Mouse (Mus musculus) hematopoietic stem cell, adult 5-6 weeks (primary cell): ENCODE measurements around the gene Stx12. TPM values are rescaled to one million over a fixed set of nuclear protein-coding genes. Genes with fewer than 3 reads are reported as not detected.
"Not testable (repeated sequence)": the region's sequence is repeated elsewhere in the genome, so short reads cannot be mapped to it uniquely, and the experiment has no call there.

Source experiments
- ATAC-seq, 2 experiments: fragments of 125-278 bp in 1 of 2; replicated peaks in 1 of 2; 2 replicates each; pipeline ENCODE4 v1.8.0; 2016 to 2017; ENCODE audit warnings: inconsistent platforms in 2 of 2, mild to moderate bottlenecking in 2 of 2, moderate number of reproducible peaks in 2 of 2, low read depth in 1 of 2, moderate TSS enrichment in 1 of 2; ENCODE audit not compliant: low FRiP score in 2 of 2, poor library complexity in 2 of 2, severe bottlenecking in 2 of 2, insufficient read depth in 1 of 2, low TSS enrichment in 1 of 2
- total RNA-seq: library from RNA; stranded (forward); fragments of 172-1452, 232-1000 nt; gene quantifications from 2 replicates; pipeline ENCODE4 v1.2.3, GENCODE M21; 2017

Gene Stx12
- 31.2 and 42.2 TPM in 2 replicates for total RNA-seq

- ATAC-seq = peak; percentile 53 to 69
Observed at GRCm38 (mm10) chr4:132884064-132884843, at the start of gene Stx12. Gene Stx12, minus strand, starts transcription at chr4:132884509.

GRCm38 (mm10) chr4:132932752-132933404 lies 48.6 kb upstream of the Stx12 start:
- no peak for ATAC-seq

- peak; percentile 62 to 74 for ATAC-seq
Observed at GRCm38 (mm10) chr4:132930784-132931183, 46.5 kb upstream of the Stx12 start.

- not testable (repeated sequence) for ATAC-seq
Observed at GRCm38 (mm10) chr4:132926520-132926919, 42.2 kb upstream of the Stx12 start.

DNA sequence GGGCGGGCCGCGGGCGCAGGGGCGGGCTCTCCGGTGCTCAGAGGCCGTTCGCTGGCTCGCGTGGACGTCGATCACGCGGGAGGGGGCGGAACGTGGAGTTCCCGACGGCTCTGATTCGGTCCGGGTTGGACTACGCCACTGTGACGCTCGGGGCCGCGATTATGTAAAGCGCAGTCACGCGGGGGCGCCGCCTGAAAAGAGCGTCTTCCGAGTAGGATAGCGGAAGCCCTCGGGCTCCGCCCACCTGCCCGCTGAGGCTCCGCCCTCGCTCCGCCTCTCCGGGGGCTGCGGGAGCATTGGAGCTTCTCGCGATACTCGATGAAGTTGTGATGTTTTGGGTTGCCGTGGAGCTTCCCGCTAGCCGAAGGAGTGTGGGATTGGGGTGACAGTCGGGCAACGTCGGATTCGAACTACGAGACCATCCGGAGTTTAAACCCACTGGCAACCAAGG lies 38.3 kb upstream of the Stx12 start, which contains the start of gene Fam76a:
TSS of gene Fam76a (minus strand) at position 1 of the 451 bp plus-strand sequence.
- peak; percentile 96 to 98 for ATAC-seq

DNA sequence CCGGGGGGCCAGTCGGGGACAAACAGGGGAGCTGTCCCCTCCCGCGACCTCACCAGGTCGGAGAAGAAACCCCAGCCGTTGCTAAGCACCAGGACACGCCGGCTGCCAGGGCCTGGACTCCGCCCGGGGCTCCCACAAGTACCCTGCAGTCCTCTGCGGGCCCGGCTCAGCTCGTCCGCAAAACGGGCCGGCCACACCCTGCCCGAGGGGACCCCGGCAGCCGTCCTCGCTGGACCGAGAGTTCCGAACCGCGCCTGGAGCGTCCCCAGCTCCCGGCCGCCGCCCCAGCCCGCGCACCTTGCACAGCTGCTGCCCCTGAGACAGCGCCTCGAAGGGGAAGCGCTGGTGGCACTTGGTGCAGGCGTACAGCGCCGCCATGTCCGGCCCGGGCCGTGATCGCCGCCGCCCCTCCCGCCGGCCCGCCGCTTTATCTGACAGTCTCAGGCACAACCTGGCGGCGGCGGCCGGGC lies 37.8 kb upstream of the Stx12 start:
- 0 out of 4 replicates have a peak, but pooled peaks of 1 of the 2 experiments have one; percentile 1 for ATAC-seq

- no peak for ATAC-seq
Observed at GRCm38 (mm10) chr4:132921488-132921887, 37.2 kb upstream of the Stx12 start.

- no peak for ATAC-seq
Observed at GRCm38 (mm10) chr4:132920171-132920570, 35.9 kb upstream of the Stx12 start.

DNA sequence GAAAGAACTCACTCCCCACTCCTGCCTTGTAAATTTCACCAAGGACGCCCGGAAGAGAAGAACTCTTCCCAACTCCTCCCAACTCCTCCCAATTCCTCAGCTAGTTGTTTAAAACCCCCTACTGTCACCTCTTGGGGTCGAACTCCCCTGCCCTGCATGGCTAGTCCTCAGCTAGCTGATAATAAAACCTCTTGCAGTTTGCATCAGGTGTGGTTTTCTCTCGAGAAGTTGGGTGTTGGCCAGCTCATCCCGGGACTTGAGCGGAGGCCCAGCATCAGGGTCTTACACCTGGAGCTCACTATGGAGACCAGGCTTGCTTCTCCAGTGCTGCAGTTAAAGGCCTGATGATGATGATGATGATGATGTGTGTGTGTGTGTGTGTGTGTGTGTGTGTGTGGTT lies 34.2 kb upstream of the Stx12 start:
- ATAC-seq = not testable (repeated sequence)

DNA sequence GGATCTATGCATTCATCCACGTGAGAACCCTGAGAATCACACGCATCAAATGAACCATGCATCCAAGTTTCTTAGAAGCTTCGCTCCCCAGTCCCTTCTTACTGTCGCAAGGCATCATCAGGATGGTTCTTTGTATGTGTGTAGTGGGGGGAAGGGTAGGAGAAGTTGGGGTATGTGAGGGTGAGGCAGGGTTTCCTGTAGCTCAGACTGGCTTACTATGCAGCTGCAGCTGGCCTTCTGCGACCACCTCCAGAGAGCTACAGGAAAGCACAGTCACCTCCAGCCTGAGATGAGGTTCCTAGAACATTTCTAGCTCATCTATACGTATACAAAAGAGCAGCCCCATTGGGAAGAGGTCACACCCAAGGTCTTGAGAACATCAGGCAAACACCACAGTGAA lies 27.8 kb upstream of the Stx12 start:
- no peak for ATAC-seq

DNA sequence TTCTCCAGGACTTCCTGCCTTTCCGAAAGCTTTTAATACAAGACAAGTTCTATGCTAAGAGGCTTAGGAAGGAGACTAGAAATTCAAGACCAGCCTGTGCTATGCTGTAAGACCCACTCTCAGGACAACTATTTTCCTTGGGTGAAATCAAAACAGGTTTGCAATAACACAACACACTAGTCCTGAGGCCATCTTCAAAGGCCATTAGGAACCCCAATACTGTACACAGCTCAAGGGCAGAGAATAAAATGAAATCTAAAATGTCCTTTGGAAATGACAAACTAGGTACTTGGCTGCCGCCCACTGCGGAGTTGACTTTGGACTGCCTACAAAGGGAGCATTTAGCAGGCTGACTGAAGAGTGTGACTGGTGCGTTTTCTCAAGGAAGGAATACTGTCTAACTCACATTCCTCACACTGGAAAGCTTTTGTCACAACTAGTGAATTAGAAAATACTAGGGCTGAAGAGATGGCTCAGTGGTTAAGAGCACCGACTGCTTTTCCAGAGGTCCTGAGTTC lies 21.6 kb upstream of the Stx12 start:
- no peak for ATAC-seq

GRCm38 (mm10) chr4:132904765-132905309 lies 20.5 kb upstream of the Stx12 start:
- no peak for ATAC-seq

- ATAC-seq = no peak
Observed at GRCm38 (mm10) chr4:132904071-132904470, 19.8 kb upstream of the Stx12 start.

DNA sequence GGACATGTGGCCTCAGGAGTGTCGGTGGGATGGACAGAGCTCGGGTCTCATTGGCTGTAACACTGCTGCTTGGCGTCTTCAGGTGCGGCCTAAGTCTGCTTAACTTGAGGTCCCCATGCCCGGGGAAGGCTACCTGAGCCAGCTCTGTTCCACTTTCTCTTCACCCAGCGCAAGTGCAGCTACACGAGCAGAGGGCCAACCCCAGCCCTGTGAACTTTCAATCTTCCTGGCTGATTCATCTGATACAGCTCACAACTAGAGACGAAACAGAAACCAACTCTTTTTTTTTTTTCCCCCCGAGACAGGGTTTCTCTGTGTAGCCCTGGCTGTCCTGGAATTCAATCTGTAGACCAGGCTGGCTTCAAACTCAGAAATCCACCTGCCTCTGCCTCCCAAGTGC lies 13.9 kb upstream of the Stx12 start:
- peak in 1 of 2 experiments; percentile 25; a peak in 1 of 4 replicates for ATAC-seq

DNA sequence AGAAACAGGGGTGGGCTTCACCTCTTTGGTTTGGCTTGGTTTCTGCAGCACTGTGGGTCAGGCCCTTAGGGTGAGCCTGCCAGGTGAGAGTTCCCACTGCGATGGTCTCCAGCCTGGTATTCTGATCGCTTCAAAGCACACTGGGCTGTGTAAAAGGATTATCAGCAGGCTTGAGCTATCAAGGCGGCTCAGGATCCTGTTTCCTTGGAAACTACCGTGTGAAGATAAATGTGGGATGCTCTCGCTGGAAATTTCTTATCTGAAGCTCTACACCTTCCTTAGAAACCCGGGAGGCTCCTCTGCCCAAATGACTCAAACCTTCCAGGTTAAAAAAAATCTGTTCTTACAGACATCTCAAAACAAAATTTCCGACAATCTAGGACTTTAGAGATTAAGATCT lies 10.1 kb upstream of the Stx12 start:
- no peak for ATAC-seq

DNA sequence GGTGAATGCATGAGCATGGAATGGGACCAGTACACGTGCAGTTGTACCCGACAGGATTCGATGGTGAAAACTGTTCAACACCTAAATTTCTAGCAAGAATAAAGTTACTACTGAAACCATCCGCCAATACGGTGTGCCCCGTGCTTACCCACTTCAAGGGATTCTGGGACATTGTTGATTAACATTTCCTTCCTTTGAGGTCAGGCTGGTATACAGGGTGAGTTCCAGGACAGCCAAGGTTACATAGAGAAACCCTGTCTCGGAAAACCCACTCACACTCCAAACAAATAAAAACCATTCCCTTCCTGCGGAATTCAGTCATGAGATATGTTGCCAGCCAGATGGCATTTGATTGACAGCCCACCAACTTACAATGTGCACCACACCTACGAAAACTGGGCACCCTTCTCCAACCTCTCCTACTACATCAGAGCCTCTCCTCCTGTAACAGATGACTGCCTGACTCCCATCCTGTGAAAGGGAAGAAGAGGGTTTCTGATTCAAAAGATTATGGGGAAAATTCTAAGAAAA lies 600 bp upstream of the Stx12 start:
- no peak for ATAC-seq

GRCm38 (mm10) chr4:132883561-132884063 lies 697 bp downstream of the Stx12 start:
- peak; percentile 46 to 74 for ATAC-seq
